ENCODE assay signal across 19 mouse cellular contexts in the genomic region with DNA sequence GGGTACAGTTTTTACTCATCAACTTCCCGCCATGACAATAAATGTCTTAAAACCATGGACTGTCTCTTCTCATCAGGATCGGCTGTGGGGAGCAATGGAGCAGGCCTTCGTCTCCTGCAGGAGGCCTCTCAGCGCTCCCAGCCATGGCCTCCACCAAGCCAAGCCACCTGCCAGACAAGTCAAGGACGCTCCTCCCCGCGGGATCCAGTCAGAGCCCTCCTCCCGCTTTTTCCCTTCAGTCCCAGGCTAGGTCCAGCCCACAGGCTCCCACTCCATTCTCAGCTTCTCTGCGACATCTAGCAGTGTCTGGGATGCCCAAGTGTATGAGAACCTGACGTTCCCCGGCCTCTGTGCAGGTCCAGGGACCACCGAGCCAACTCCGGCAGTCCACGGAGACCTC.
A peak's percentile ranks its signal among the peaks of the same experiment; 100 is the strongest.
DNase-seq lines count a peak whose midpoint lies in the region; ATAC-seq and TF ChIP-seq lines count a peak whose summit lies in the region.
"Had no signal": no experiment of that assay in that cellular context is flagged by ENCODE, and none has a peak within 500 bp of the region (broad histone marks: within the 10 kb centered on the region; RNA-seq: fewer than 3 reads in every experiment).

No protein-coding gene starts in this region.

- no peak for ATAC-seq in forebrain, embryonic 16.5 days
- ATAC-seq in midbrain, postnatal 0 days (ENCODE audit: low FRiP score) = no peak
- ATAC-seq: activated CD4-positive, CD25-positive, alpha-beta regulatory T cell, adult 4 months; CD4-positive, CD25-positive, alpha-beta regulatory T cell, adult 4 months; forebrain, embryonic 13.5 days; inflammation-experienced regulatory T-cells, adult 6 months had no signal

- H3K36me3 ChIP-seq in forebrain, embryonic 10.5 days (replicated peaks) = no peaks in the 10 kb centered on the region
- H3K36me3 ChIP-seq in forebrain, embryonic 16.5 days (ENCODE audit: control insufficient read depth, insufficient read depth) = no peaks in the 10 kb centered on the region
- no peaks in the 10 kb centered on the region for H3K36me3 ChIP-seq in midbrain, embryonic 10.5 days
- no peaks in the 10 kb centered on the region for H3K36me3 ChIP-seq in midbrain, postnatal 0 days (ENCODE audit: insufficient read depth, low read length)
- H3K36me3 ChIP-seq: G1E; heart, embryonic 15.5 days had no signal

- no peak overlapping the region for H3K4me2 ChIP-seq in forebrain, embryonic 16.5 days (ENCODE audit: low read length)
- no peak overlapping the region for H3K4me2 ChIP-seq in midbrain, postnatal 0 days (ENCODE audit: low read depth, low read length, poor library complexity, severe bottlenecking)
- H3K4me2 ChIP-seq: forebrain, embryonic 13.5 days; heart, embryonic 15.5 days had no signal

- no peak overlapping the region for H3K9ac ChIP-seq in forebrain, embryonic 16.5 days (replicated peaks; ENCODE audit: low read depth, low read length)
- H3K9ac ChIP-seq in midbrain, postnatal 0 days (replicated peaks; ENCODE audit: low read length, poor library complexity, severe bottlenecking) = no peak overlapping the region
- H3K9ac ChIP-seq: forebrain, embryonic 13.5 days; heart, embryonic 15.5 days had no signal

- peaks cover 36% of the 10 kb centered on the region for H3K4me1 ChIP-seq in forebrain, embryonic 10.5 days
- H3K4me1 ChIP-seq in forebrain, embryonic 16.5 days (replicated peaks; ENCODE audit: control insufficient read depth, insufficient read depth, low read length) = no peaks in the 10 kb centered on the region; the same call in 1 of the 2 replicates
- H3K4me1 ChIP-seq in midbrain, embryonic 10.5 days = peaks cover 21% of the 10 kb centered on the region
- no peaks in the 10 kb centered on the region for H3K4me1 ChIP-seq in midbrain, postnatal 0 days (ENCODE audit: insufficient read depth, low read length)

- DNase-seq in adrenal gland, adult 2 months = peak; percentile 25
- no peak for DNase-seq in adrenal gland, adult 8-10 months
- DNase-seq in forebrain, embryonic 10.5 days (ENCODE audit: extremely low spot score, low spot score) = no peak
- DNase-seq in midbrain, embryonic 10.5 days (ENCODE audit: low spot score) = no peak
- no peak for DNase-seq in midbrain, postnatal 0 days (ENCODE audit: low spot score)
- no peak for DNase-seq in kidney, postnatal 4 days
- DNase-seq: adrenal gland, postnatal 10 days; B cell, adult 2 months; cerebellum, adult 2 months; cerebellum, postnatal 10 days; gastrocnemius, adult 2 months; gastrocnemius, postnatal 25 days had no signal

- WGBS in forebrain, embryonic 10.5 days = 89% methylated on average over 14 of the region's 14 CpGs
- 92% methylated on average over 14 of the region's 14 CpGs for WGBS in forebrain, embryonic 16.5 days
- WGBS in midbrain, embryonic 10.5 days = 93% methylated on average over 14 of the region's 14 CpGs
- 93% methylated on average over 14 of the region's 14 CpGs for WGBS in midbrain, postnatal 0 days

- peaks cover 15% of the 10 kb centered on the region for H3K27me3 ChIP-seq in forebrain, embryonic 10.5 days (ENCODE audit: poor library complexity, severe bottlenecking)
- H3K27me3 ChIP-seq in forebrain, embryonic 16.5 days (replicated peaks; ENCODE audit: control insufficient read depth, insufficient read depth, low read length) = no peaks in the 10 kb centered on the region
- H3K27me3 ChIP-seq in midbrain, embryonic 10.5 days (ENCODE audit: low read depth, poor library complexity, severe bottlenecking) = peaks cover 35% of the 10 kb centered on the region
- H3K27me3 ChIP-seq in midbrain, postnatal 0 days (ENCODE audit: insufficient read depth, low read length) = no peaks in the 10 kb centered on the region
- H3K27me3 ChIP-seq: forebrain, embryonic 13.5 days; heart, embryonic 15.5 days had no signal

- peaks cover 6% of the 10 kb centered on the region; the same call in 1 of the 2 replicates for H3K9me3 ChIP-seq in forebrain, embryonic 10.5 days
- H3K9me3 ChIP-seq in forebrain, embryonic 16.5 days (ENCODE audit: control insufficient read depth, low read length) = no peaks in the 10 kb centered on the region
- no peaks in the 10 kb centered on the region for H3K9me3 ChIP-seq in midbrain, embryonic 10.5 days (replicated peaks)
- no peaks in the 10 kb centered on the region for H3K9me3 ChIP-seq in midbrain, postnatal 0 days (ENCODE audit: low read length)
- H3K9me3 ChIP-seq: forebrain, embryonic 13.5 days; G1E; heart, embryonic 15.5 days had no signal

- peak overlapping the region; percentile 60 for H3K27ac ChIP-seq in forebrain, embryonic 10.5 days
- H3K27ac ChIP-seq in forebrain, embryonic 16.5 days (ENCODE audit: low read length) = no peak overlapping the region
- 0 out of 2 replicates have a peak overlapping the region, but pooled peaks have one; percentile 57 for H3K27ac ChIP-seq in midbrain, embryonic 10.5 days (replicated peaks)
- H3K27ac ChIP-seq in midbrain, postnatal 0 days (ENCODE audit: low read depth, low read length) = no peak overlapping the region
- H3K27ac ChIP-seq: forebrain, embryonic 13.5 days; gastrocnemius, adult 2 months; heart, embryonic 15.5 days had no signal

- TF ChIP-seq CTCF in midbrain, postnatal 0 days (IDR thresholded peaks at IDR 0.05) = no peak

- H3K4me3 ChIP-seq in forebrain, embryonic 10.5 days = no peak overlapping the region
- no peak overlapping the region for H3K4me3 ChIP-seq in forebrain, embryonic 16.5 days (replicated peaks; ENCODE audit: low read length)
- no peak overlapping the region for H3K4me3 ChIP-seq in midbrain, embryonic 10.5 days
- no peak overlapping the region for H3K4me3 ChIP-seq in midbrain, postnatal 0 days (ENCODE audit: low read depth, low read length)
- H3K4me3 ChIP-seq: forebrain, embryonic 13.5 days; gastrocnemius, adult 2 months; heart, embryonic 15.5 days had no signal

Comparison
In these comparisons a context has a peak if more than half of its experiments do, and no peak if none do; other contexts are left out.
1. H3K27ac ChIP-seq: peak in forebrain, embryonic 10.5 days (single experiment) and midbrain, embryonic 10.5 days (single experiment); none in forebrain, embryonic 16.5 days (single experiment) and midbrain, postnatal 0 days (single experiment).